Mouse (Mus musculus) limb, embryonic 13.5 days (tissue): ENCODE data around the gene Acadl. TPM values are rescaled to one million over a fixed set of nuclear protein-coding genes. Genes with fewer than 3 reads are reported as not detected.

Experiments used
- ATAC-seq: fragments of 200-750 bp; cut with Nextera tagmentation; 2 replicates; pipeline ENCODE4 v1.8.0; 2017; ENCODE audit warnings: low read depth, moderate number of reproducible peaks, moderate TSS enrichment; ENCODE audit not compliant: low FRiP score
- H3K27ac ChIP-seq: fragments of 300-500 bp; sonication (generic); 2 replicates; pipeline ENCODE4 v1.5.1; 2015; ENCODE audit warnings: inconsistent platforms, mild to moderate bottlenecking, moderate library complexity
- H3K27me3 ChIP-seq: fragments of 300-500 bp; sonication (generic); 2 replicates; pipeline ENCODE4 v1.6.1; 2015; ENCODE audit warnings: mild to moderate bottlenecking, inconsistent platforms
- H3K36me3 ChIP-seq: fragments of 300-500 bp; sonication (generic); 2 replicates; pipeline ENCODE4 v1.6.1; 2015; ENCODE audit warnings: inconsistent platforms, mild to moderate bottlenecking, moderate library complexity
- H3K4me1 ChIP-seq: fragments of 300-500 bp; sonication (generic); 2 replicates; pipeline ENCODE4 v1.6.1; 2015; ENCODE audit warnings: inconsistent platforms
- H3K4me2 ChIP-seq: fragments of 300-500 bp; sonication (generic); replicated peaks from 2 replicates; pipeline ENCODE4 v1.6.1; 2015; ENCODE audit warnings: inconsistent platforms, mild to moderate bottlenecking, moderate library complexity
- H3K4me3 ChIP-seq: fragments of 300-500 bp; sonication (generic); 2 replicates; pipeline ENCODE4 v1.5.1; 2015; ENCODE audit warnings: moderate library complexity, mild to moderate bottlenecking, inconsistent platforms
- H3K9ac ChIP-seq: fragments of 300-500 bp; sonication (generic); 2 replicates; pipeline ENCODE4 v1.6.1; 2015; ENCODE audit warnings: mild to moderate bottlenecking, inconsistent platforms
- H3K9me3 ChIP-seq: fragments of 300-500 bp; sonication (generic); 2 replicates; pipeline ENCODE4 v1.6.1; 2016; ENCODE audit warnings: inconsistent platforms
- whole genome bisulfite sequencing: fragments of 180-500 bp; shearing (Covaris S2); methylation state at CpG from one replicate; pipeline ENCODE4 v1.1.7; 2015; 5-methylcytosine and 5-hydroxymethylcytosine counted together
- polyA plus RNA-seq: library from polyadenylated mRNA; unstranded; fragments of >200 nt; fragmentation: Nextera tagmentation; extraction: Ambion mirVana; gene quantifications from 2 replicates; pipeline ENCODE4 v1.2.1, GENCODE M21; 2015

Acadl gene
- polyA plus RNA-seq, 1 experiment from 2014 or later = 75.8 TPM

DNA sequence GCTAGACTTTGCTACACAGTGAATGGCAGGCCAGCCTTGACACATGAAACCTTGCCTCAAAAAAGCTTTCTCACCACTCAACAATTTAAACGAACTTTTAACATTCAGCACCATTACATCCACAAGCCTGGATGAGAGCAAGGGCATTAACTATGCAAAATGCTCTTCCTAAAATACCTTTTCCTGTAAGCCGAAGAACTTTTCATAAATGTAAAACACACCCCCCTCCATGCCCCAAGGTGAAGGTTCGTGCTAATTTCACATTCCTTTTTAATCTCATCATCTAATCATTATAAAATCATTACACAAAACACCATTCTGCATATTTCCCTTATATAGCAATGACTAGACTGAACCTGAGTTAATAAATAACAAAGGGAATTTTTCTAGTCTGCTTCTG is 25.9 kb downstream of the Acadl start:
- no peak for ATAC-seq
- WGBS = 64% methylated on average over 3 of the region's 3 CpGs
- Histone ChIP-seq H3K36me3 (peaks cover 24% of the 10 kb centered on the region), H3K4me1 (peaks cover 24% of the 10 kb centered on the region), H3K9me3 (no peaks in the 10 kb centered on the region), H3K4me3 (no peak overlapping the region), H3K27ac (no peak overlapping the region), H3K9ac (no peak overlapping the region), H3K4me2 (no peak overlapping the region), H3K27me3 (no peaks in the 10 kb centered on the region)

- H3K4me1 ChIP-seq = peaks cover 25% of the 10 kb centered on the region
- no peak for ATAC-seq
- no peaks in the 10 kb centered on the region for H3K9me3 ChIP-seq
- no peak overlapping the region for H3K4me2 ChIP-seq
- no peaks in the 10 kb centered on the region for H3K27me3 ChIP-seq
- H3K4me3 ChIP-seq = no peak overlapping the region
- peaks cover 11% of the 10 kb centered on the region; the same call in 1 of the 2 replicates for H3K36me3 ChIP-seq
- no peak overlapping the region for H3K27ac ChIP-seq
- 80% methylated on average over 7 of the region's 7 CpGs for WGBS
- H3K9ac ChIP-seq = no peak overlapping the region
Measured at GRCm38 (mm10) chr1:66832636-66833165, 30.4 kb downstream of the Acadl start.

DNA sequence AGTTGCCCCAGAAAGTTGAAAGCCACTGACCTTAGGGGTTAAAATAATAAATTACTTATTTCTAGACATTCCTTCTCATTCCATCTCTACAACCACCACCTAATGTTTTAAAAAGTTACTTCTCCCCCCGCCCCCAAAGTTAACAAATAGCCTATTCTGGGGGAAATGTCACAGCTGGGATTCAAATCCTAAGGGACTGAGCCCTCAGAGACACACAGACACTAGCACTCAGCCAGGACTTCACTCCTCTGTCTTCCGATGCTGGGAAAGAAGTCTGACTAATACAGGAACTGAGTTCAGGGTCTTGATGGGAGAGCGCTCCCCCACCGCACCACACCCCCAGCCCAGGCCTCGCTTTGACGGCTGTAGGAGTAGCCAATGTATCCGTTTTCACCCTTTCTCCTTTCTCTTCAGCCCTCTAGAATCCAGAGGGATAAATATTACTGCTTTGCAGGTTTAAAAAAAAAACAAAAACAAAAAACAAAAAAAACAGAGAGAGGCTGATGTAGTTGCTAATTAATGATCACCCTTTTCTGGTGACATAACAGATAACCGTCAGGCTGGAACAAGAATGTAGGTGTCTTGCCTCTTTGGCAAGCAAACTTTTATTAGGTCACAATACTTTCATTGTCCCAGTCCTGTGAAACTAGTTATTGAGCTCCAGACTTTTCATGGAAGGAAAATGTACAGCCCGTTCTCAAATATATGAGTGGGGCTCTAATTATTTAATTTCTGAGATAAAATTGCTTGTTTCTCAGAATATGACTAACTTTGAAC is 31.1 kb downstream of the Acadl start:
- Histone ChIP-seq H3K4me3 (no peak overlapping the region), H3K4me2 (no peak overlapping the region), H3K9me3 (no peaks in the 10 kb centered on the region), H3K27ac (no peak overlapping the region), H3K27me3 (no peaks in the 10 kb centered on the region), H3K36me3 (peaks cover 11% of the 10 kb centered on the region; the same call in 1 of the 2 replicates), H3K4me1 (peaks cover 25% of the 10 kb centered on the region), H3K9ac (no peak overlapping the region)
- 67% methylated on average over 9 of the region's 9 CpGs for WGBS
- no peak for ATAC-seq

GRCm38 (mm10) chr1:66829400-66830080 is 33.5 kb downstream of the Acadl start:
- Histone ChIP-seq H3K4me1 (peaks cover 23% of the 10 kb centered on the region), H3K27me3 (no peaks in the 10 kb centered on the region), H3K9me3 (no peaks in the 10 kb centered on the region), H3K4me3 (no peak overlapping the region), H3K27ac (no peak overlapping the region), H3K4me2 (no peak overlapping the region), H3K36me3 (no peaks in the 10 kb centered on the region), H3K9ac (no peak overlapping the region)
- WGBS = 88% methylated on average over 9 of the region's 9 CpGs
- ATAC-seq = no peak

DNA sequence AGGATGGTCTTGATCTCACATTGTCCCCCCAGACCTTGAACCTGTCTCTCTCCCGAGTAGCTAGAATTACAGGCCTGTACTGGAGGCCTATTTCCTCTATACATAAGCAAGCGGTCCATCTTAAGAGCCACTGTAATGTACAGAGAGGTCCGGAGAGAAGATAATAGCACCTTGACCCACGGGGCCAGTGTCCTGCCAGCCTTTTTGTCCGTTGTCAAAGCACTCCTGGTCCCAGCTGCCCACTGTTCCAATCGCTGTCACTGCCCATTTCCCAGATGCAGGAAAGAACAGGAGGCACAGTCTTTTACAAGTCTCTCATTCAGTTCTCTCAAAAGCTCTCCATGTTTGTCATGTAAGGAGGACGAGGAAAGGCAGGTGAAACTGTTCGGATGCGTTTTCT is 41.1 kb downstream of the Acadl start:
- Histone ChIP-seq H3K4me3 (no peak overlapping the region), H3K4me1 (peaks cover 6% of the 10 kb centered on the region; the same call in 1 of the 2 replicates), H3K27ac (no peak overlapping the region), H3K4me2 (no peak overlapping the region), H3K27me3 (peaks cover 6% of the 10 kb centered on the region; the same call in 1 of the 2 replicates), H3K36me3 (no peaks in the 10 kb centered on the region), H3K9ac (no peak overlapping the region), H3K9me3 (no peaks in the 10 kb centered on the region)
- ATAC-seq = no peak
- WGBS = 81% methylated on average over 9 of the region's 9 CpGs

GRCm38 (mm10) chr1:66820241-66820640 is 42.8 kb downstream of the Acadl start:
- Histone ChIP-seq H3K4me2 (no peak overlapping the region), H3K4me1 (peaks cover 8% of the 10 kb centered on the region), H3K36me3 (no peaks in the 10 kb centered on the region), H3K4me3 (no peak overlapping the region), H3K27ac (no peak overlapping the region), H3K9ac (no peak overlapping the region), H3K27me3 (peaks cover 6% of the 10 kb centered on the region; the same call in 1 of the 2 replicates), H3K9me3 (no peaks in the 10 kb centered on the region)
- 14% methylated on average over 7 of the region's 7 CpGs for WGBS
- no peak for ATAC-seq

GRCm38 (mm10) chr1:66817865-66818315 is 45.2 kb downstream of the Acadl start:
- Histone ChIP-seq H3K27ac (peak overlapping the region; percentile 98; the same call in 1 of the 2 replicates), H3K4me1 (peaks cover 16% of the 10 kb centered on the region), H3K4me3 (peak overlapping the region; percentile 74), H3K9me3 (no peaks in the 10 kb centered on the region), H3K9ac (peak overlapping the region; percentile 92), H3K27me3 (peaks cover 6% of the 10 kb centered on the region; the same call in 1 of the 2 replicates), H3K36me3 (no peaks in the 10 kb centered on the region), H3K4me2 (peak overlapping the region; percentile 79)
- ATAC-seq = peak; percentile 46
- WGBS = 1% methylated on average over 20 of the region's 20 CpGs

GRCm38 (mm10) chr1:66817453-66817839 is 45.6 kb downstream of the Acadl start, which contains the start of gene Kansl1l:
Gene Kansl1l (minus strand): TSS chr1:66817562.
- peak within 1 kb of the TSS; percentile 79 for H3K4me2 ChIP-seq

DNA sequence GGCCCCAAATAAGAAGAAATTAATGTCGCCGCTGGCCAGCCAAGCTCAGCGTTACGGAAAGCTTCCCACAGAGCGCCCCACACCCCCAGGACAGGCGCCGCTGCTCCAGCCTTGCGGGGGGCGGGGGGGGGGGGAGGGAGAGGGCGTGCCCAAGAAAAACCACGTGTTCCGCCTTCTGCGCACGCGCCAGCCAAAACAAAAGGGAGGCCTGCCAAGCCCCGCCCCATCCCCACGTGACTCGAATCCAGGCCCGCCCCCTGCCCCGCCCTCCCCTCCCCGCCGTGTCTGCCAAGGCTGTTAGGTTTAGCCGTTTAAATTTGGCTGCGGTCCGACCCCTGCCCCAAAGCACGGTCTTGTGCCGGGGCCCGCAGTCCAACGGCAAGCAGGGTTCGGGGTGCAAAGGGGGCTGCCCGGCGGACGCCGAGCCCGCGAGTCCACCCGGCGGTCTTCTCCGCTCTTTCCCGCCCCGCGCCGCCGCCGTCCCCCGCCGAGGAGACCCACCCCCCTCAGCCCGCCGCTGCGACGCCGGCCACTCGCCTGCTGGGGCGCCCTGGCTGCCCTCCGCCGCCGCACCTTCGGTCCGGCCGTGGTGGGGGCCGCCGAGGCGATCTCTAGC is 46.1 kb downstream of the Acadl start:
- peak overlapping the region; percentile 98 for H3K27ac ChIP-seq
- peak overlapping the region; percentile 74 for H3K4me3 ChIP-seq
- H3K36me3 ChIP-seq = no peaks in the 10 kb centered on the region
- peak; percentile 88 for ATAC-seq
- H3K4me2 ChIP-seq = peak overlapping the region; percentile 79
- H3K27me3 ChIP-seq = peaks cover 6% of the 10 kb centered on the region; the same call in 1 of the 2 replicates
- peak overlapping the region; percentile 92 for H3K9ac ChIP-seq
- peaks cover 16% of the 10 kb centered on the region for H3K4me1 ChIP-seq
- H3K9me3 ChIP-seq = no peaks in the 10 kb centered on the region
- WGBS = under 1% methylated on average over 57 of the region's 63 CpGs

More at GRCm38 (mm10) chr1:66817453-66817839, 45.6 kb downstream of the Acadl start, which contains the start of gene Kansl1l:
- peaks cover 16% of the 10 kb centered on the region for H3K4me1 ChIP-seq
- H3K9me3 ChIP-seq = no peaks in the 10 kb centered on the region
- H3K9ac ChIP-seq = peak within 1 kb of the TSS; percentile 92
- H3K27ac ChIP-seq = peak within 1 kb of the TSS; percentile 98
- peaks cover 6% of the 10 kb centered on the region; the same call in 1 of the 2 replicates for H3K27me3 ChIP-seq
- peak; percentile 84 for ATAC-seq
- H3K36me3 ChIP-seq = no peaks in the 10 kb centered on the region
- H3K4me3 ChIP-seq = peak within 1 kb of the TSS; percentile 74
- WGBS = under 1% methylated on average over 36 of the region's 56 CpGs

GRCm38 (mm10) chr1:66815941-66816777 is 46.9 kb downstream of the Acadl start:
- ATAC-seq = peak; percentile 49
- Histone ChIP-seq H3K4me2 (peak overlapping the region; percentile 73), H3K9me3 (no peaks in the 10 kb centered on the region), H3K4me3 (peak overlapping the region; percentile 74), H3K9ac (peak overlapping the region; percentile 80), H3K4me1 (peaks cover 16% of the 10 kb centered on the region), H3K27me3 (peaks cover 6% of the 10 kb centered on the region; the same call in 1 of the 2 replicates), H3K36me3 (no peaks in the 10 kb centered on the region), H3K27ac (peak overlapping the region; percentile 98)
- WGBS = under 1% methylated on average over 39 of the region's 39 CpGs

DNA sequence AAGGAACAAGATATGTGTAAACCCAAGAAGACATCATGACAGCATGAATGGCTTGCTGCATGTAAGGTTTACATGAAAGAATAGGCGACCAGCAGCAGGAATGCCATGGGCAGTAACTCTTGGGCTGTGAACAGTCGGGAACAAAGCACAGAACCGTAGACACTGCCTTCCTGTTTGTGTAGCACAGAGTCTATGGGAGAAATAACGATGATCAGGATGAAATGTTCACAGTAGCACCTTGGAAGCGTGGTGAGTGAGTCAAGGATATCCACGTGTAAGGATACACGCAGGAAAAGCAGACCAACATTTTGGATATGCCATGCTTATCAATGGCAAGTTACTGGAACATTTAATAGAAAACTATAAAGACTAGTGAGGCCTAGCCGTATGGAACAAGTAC is 48.3 kb downstream of the Acadl start:
- H3K9me3 ChIP-seq = no peaks in the 10 kb centered on the region
- peaks cover 14% of the 10 kb centered on the region for H3K4me1 ChIP-seq
- ATAC-seq = no peak
- peak overlapping the region; percentile 22; the same call in 1 of the 2 replicates for H3K4me3 ChIP-seq
- H3K27ac ChIP-seq = no peak overlapping the region
- 44% methylated on average over 8 of the region's 8 CpGs for WGBS
- peaks cover 6% of the 10 kb centered on the region; the same call in 1 of the 2 replicates for H3K27me3 ChIP-seq
- no peak overlapping the region for H3K9ac ChIP-seq
- H3K4me2 ChIP-seq = peak overlapping the region; percentile 73
- H3K36me3 ChIP-seq = no peaks in the 10 kb centered on the region
